Mouse (Mus musculus) right cerebral cortex, postnatal 4 days (tissue): ENCODE data around the gene Prr12.
A peak's percentile ranks its signal among the peaks of the same experiment; 100 is the strongest.

Source experiments
- DNase-seq: peaks from one replicate; pipeline ENCODE4 v3.0.0-alpha.2; 2022

The Prr12 gene

GRCm38 (mm10) chr7:45019031-45019571, 33.6 kb downstream of the Prr12 start:
- DNase-seq: no peak

- peak; percentile 50 for DNase-seq
Observed at GRCm38 (mm10) chr7:45017242-45018061, 35.2 kb downstream of the Prr12 start, which contains the start of gene Rras. Rras (plus strand) TSS chr7:45017961.

- DNase-seq: no peak
Observed at GRCm38 (mm10) chr7:45016761-45017160, 35.9 kb downstream of the Prr12 start.

- DNase-seq: peak; percentile 98
Observed at GRCm38 (mm10) chr7:45015957-45016612, 36.6 kb downstream of the Prr12 start, which contains the start of gene Scaf1. Scaf1 (minus strand) TSS chr7:45016363.

- no peak for DNase-seq
Observed at GRCm38 (mm10) chr7:45015344-45015956, 37.2 kb downstream of the Prr12 start.

GRCm38 (mm10) chr7:45014096-45014451, 38.6 kb downstream of the Prr12 start:
- no peak for DNase-seq

GRCm38 (mm10) chr7:45013366-45014095, 39.1 kb downstream of the Prr12 start:
- DNase-seq: no peak

- DNase-seq: no peak
Observed at GRCm38 (mm10) chr7:45012824-45013223, 39.9 kb downstream of the Prr12 start.

- no peak for DNase-seq
Observed at GRCm38 (mm10) chr7:45012011-45012410, 40.7 kb downstream of the Prr12 start.

GRCm38 (mm10) chr7:45008411-45008810, 44.3 kb downstream of the Prr12 start:
- DNase-seq: no peak

GRCm38 (mm10) chr7:45007846-45008245, 44.8 kb downstream of the Prr12 start:
- no peak for DNase-seq

- DNase-seq: no peak
Observed at GRCm38 (mm10) chr7:45007141-45007540, 45.5 kb downstream of the Prr12 start.

GRCm38 (mm10) chr7:45006503-45006902, 46.2 kb downstream of the Prr12 start:
- DNase-seq: no peak

GRCm38 (mm10) chr7:45005321-45005992, 47.2 kb downstream of the Prr12 start:
- no peak for DNase-seq

- no peak for DNase-seq
Observed at GRCm38 (mm10) chr7:45004546-45004945, 48.1 kb downstream of the Prr12 start.

- DNase-seq: no peak
Observed at GRCm38 (mm10) chr7:45002440-45002839, 50.2 kb downstream of the Prr12 start.

- no peak for DNase-seq
Observed at GRCm38 (mm10) chr7:45000539-45001114, 52.1 kb downstream of the Prr12 start.

- no peak for DNase-seq
Observed at GRCm38 (mm10) chr7:44999753-45000152, 52.9 kb downstream of the Prr12 start.

- DNase-seq: no peak
Observed at GRCm38 (mm10) chr7:44998501-44998955, 54.2 kb downstream of the Prr12 start, which contains the start of gene Bcl2l12. Bcl2l12 (minus strand) TSS chr7:44998712.

- no peak for DNase-seq
Observed at GRCm38 (mm10) chr7:44997940-44998428, 54.7 kb downstream of the Prr12 start.

GRCm38 (mm10) chr7:44997231-44997939, 55.3 kb downstream of the Prr12 start, which contains the start of gene Irf3:
Irf3 (plus strand) TSS chr7:44997648.
- DNase-seq: peak; percentile 94
